Mouse (Mus musculus) CH12.LX (cell line): Measurements from ENCODE around the gene Zfp697. TPM values are rescaled to one million over a fixed set of nuclear protein-coding genes. Genes with fewer than 3 reads are reported as not detected.

Experiments
- DNase-seq: peaks from one replicate; pipeline ENCODE4 v3.0.0-alpha.2; 2013; ENCODE audit errors: extremely low read depth
- H3K27ac ChIP-seq: 2 replicates; pipeline ENCODE4 v1.5.1; 2012; ENCODE audit warnings: low read depth, mild to moderate bottlenecking, control low read depth, moderate library complexity; ENCODE audit not compliant: insufficient read depth
- H3K27me3 ChIP-seq: replicated peaks from 2 replicates; pipeline ENCODE3; 2012; ENCODE audit warnings: inconsistent platforms
- H3K36me3 ChIP-seq, 2 experiments: replicated peaks in 1 of 2; 2 replicates each; pipeline versions ENCODE3 to v1.6.1; 2012; ENCODE audit warnings: inconsistent platforms in 1 of 2, low read length in 1 of 2, mild to moderate bottlenecking in 1 of 2, mixed read lengths in 1 of 2, moderate library complexity in 1 of 2; ENCODE audit not compliant: control insufficient read depth in 1 of 2, insufficient read depth in 1 of 2
- H3K4me1 ChIP-seq, 2 experiments: 2 replicates each; pipeline ENCODE4 v1.6.1; 2012; ENCODE audit warnings: inconsistent platforms in 1 of 2, moderate library complexity in 1 of 2; ENCODE audit not compliant: insufficient read depth in 2 of 2, control insufficient read depth in 1 of 2
- H3K4me2 ChIP-seq: 2 replicates; pipeline ENCODE4 v1.6.1; 2012; ENCODE audit warnings: low read depth, mild to moderate bottlenecking, control low read depth; ENCODE audit not compliant: poor library complexity, insufficient read depth, severe bottlenecking
- H3K4me3 ChIP-seq, 3 experiments: fragments of 150-350 bp in 1 of 3; sonication (generic) in 1 of 3; replicated peaks in 1 of 3; 2 replicates each; pipeline versions ENCODE3 to v1.5.1; 2011 to 2012; ENCODE audit warnings: low read depth in 2 of 3, low read length in 2 of 3, mild to moderate bottlenecking in 2 of 3, moderate library complexity in 2 of 3, control low read depth in 1 of 3, improper control_type of control experiment in 1 of 3, inconsistent platforms in 1 of 3, mixed read lengths in 1 of 3; ENCODE audit not compliant: poor library complexity in 1 of 3
- H3K79me2 ChIP-seq: replicated peaks from 2 replicates; pipeline ENCODE4 v1.6.1; 2012; ENCODE audit warnings: mild to moderate bottlenecking, moderate library complexity; ENCODE audit not compliant: control insufficient read depth, poor library complexity, insufficient read depth, severe bottlenecking; ENCODE audit errors: extremely low read depth
- H3K9ac ChIP-seq: 2 replicates; pipeline ENCODE4 v1.6.1; 2012; ENCODE audit warnings: low read depth, mild to moderate bottlenecking, control low read depth, moderate library complexity; ENCODE audit not compliant: insufficient read depth
- H3K9me3 ChIP-seq: replicated peaks from 2 replicates; pipeline ENCODE3; 2012; ENCODE audit warnings: low read length, inconsistent platforms, mixed read lengths
- BHLHE40 ChIP-seq: IDR thresholded peaks from 2 replicates; pipeline ENCODE4 v1.6.1; 2011; ENCODE audit warnings: mild to moderate bottlenecking, low read depth, low read length, improper control_type of control experiment
- E2F4 ChIP-seq: IDR thresholded peaks from 2 replicates; pipeline ENCODE4 v1.6.1; 2011; ENCODE audit warnings: low read depth, low read length, improper control_type of control experiment; ENCODE audit not compliant: insufficient replicate concordance
- ELF1 ChIP-seq: IDR thresholded peaks from 2 replicates; pipeline ENCODE4 v1.6.1; 2014; ENCODE audit warnings: low read depth, mild to moderate bottlenecking, inconsistent platforms, low read length, improper control_type of control experiment
- EP300 ChIP-seq: IDR thresholded peaks from 2 replicates; pipeline ENCODE4 v1.6.1; 2011; ENCODE audit warnings: low read length, improper control_type of control experiment
- GABPA ChIP-seq: IDR thresholded peaks from 2 replicates; pipeline ENCODE4 v1.6.1; 2012; ENCODE audit warnings: low read depth, low read length, improper control_type of control experiment, inconsistent platforms; ENCODE audit not compliant: insufficient replicate concordance
- JUN ChIP-seq: IDR thresholded peaks from 2 replicates; pipeline ENCODE4 v1.6.1; 2011; ENCODE audit warnings: low read depth, mild to moderate bottlenecking, low read length, improper control_type of control experiment, moderate library complexity; ENCODE audit not compliant: insufficient read depth
- MAFK ChIP-seq: IDR thresholded peaks from 2 replicates; pipeline ENCODE4 v1.6.1; 2011; ENCODE audit warnings: low read length, improper control_type of control experiment; ENCODE audit not compliant: insufficient replicate concordance
- MAX ChIP-seq: IDR thresholded peaks from 2 replicates; pipeline ENCODE4 v1.6.1; 2011; ENCODE audit warnings: low read length, improper control_type of control experiment
- MEF2A ChIP-seq: IDR thresholded peaks from 2 replicates; pipeline ENCODE4 v1.6.1; 2014; ENCODE audit warnings: low read depth, mild to moderate bottlenecking, inconsistent platforms, low read length, improper control_type of control experiment, borderline replicate concordance
- MXI1 ChIP-seq: IDR thresholded peaks from 2 replicates; pipeline ENCODE4 v1.6.1; 2011; ENCODE audit warnings: mild to moderate bottlenecking, low read depth, low read length, improper control_type of control experiment
- NELFE ChIP-seq: IDR thresholded peaks from 2 replicates; pipeline ENCODE4 v1.6.1; 2011; ENCODE audit warnings: low read depth, low read length, improper control_type of control experiment
- PAX5 ChIP-seq: IDR thresholded peaks from 2 replicates; pipeline ENCODE4 v1.6.1; 2012; ENCODE audit warnings: low read length, inconsistent platforms, mixed read lengths
- POLR2AphosphoS2 ChIP-seq: IDR thresholded peaks from 2 replicates; pipeline ENCODE4 v1.6.1; 2011; ENCODE audit warnings: low read depth, low read length, improper control_type of control experiment
- RAD21 ChIP-seq: IDR thresholded peaks from 2 replicates; pipeline ENCODE4 v1.6.1; 2011; ENCODE audit warnings: low read depth, mild to moderate bottlenecking, low read length, improper control_type of control experiment, moderate library complexity
- RCOR1 ChIP-seq: conservative IDR thresholded peaks from 2 replicates; pipeline ENCODE4 v1.6.1; 2012; ENCODE audit warnings: low read depth, mild to moderate bottlenecking, inconsistent platforms, low read length, improper control_type of control experiment
- TBP ChIP-seq: conservative IDR thresholded peaks from 2 replicates; pipeline ENCODE4 v1.6.1; 2011; ENCODE audit warnings: low read depth, low read length, improper control_type of control experiment
- UBTF ChIP-seq: IDR thresholded peaks from 2 replicates; pipeline ENCODE4 v1.6.1; 2012; ENCODE audit warnings: low read depth, mild to moderate bottlenecking, inconsistent platforms, low read length, improper control_type of control experiment, moderate library complexity
- USF1 ChIP-seq: IDR thresholded peaks from 2 replicates; pipeline ENCODE4 v1.6.1; 2014; ENCODE audit warnings: low read depth, mild to moderate bottlenecking, inconsistent platforms, low read length, improper control_type of control experiment
- USF2 ChIP-seq: conservative IDR thresholded peaks from 2 replicates; pipeline ENCODE4 v1.6.1; 2011; ENCODE audit warnings: low read depth, low read length, improper control_type of control experiment
- ZKSCAN1 ChIP-seq: IDR thresholded peaks from 2 replicates; pipeline ENCODE4 v1.6.1; 2012; ENCODE audit warnings: low read depth, inconsistent platforms, low read length, improper control_type of control experiment, borderline replicate concordance
- ZMIZ1 ChIP-seq: IDR thresholded peaks from 2 replicates; pipeline ENCODE4 v1.6.1; 2012; ENCODE audit warnings: low read depth, mild to moderate bottlenecking, inconsistent platforms, low read length, improper control_type of control experiment
- ZNF384 ChIP-seq: IDR thresholded peaks from 2 replicates; pipeline ENCODE4 v1.6.1; 2012; ENCODE audit warnings: low read depth, low read length, improper control_type of control experiment, inconsistent platforms
- dilution Hi-C: fragments of 300-500 bp; cut with MboI; formaldehyde crosslinking; loops from 2 replicates; pipeline ENCODE4 v1.14.3; 2020; ENCODE audit warnings: low sequenced_read_pairs; ENCODE audit not compliant: extremely low pct_unique_long_range_greater_than_20kb, extremely low pct_ligation_motif_present
- in situ Hi-C: fragments of 300-500 bp; cut with MboI; formaldehyde crosslinking; loops from 3 replicates; pipeline ENCODE4 v1.14.3; 2019; ENCODE audit warnings: low sequenced_read_pairs, low pct_ligation_motif_present, low pct_unique_long_range_greater_than_20kb, mixed read lengths
- polyA plus RNA-seq: library from polyadenylated mRNA; unstranded; fragments of >175 nt; gene quantifications from 2 replicates; pipeline ENCODE4 v1.2.1, GENCODE M21; 2012; ENCODE audit warnings: low read depth; ENCODE audit not compliant: insufficient read length
- total RNA-seq, 2 experiments: library from RNA; depleted of rRNA; stranded (reverse); fragments of 300-350 nt in 1 of 2; fragments of >200 nt in 1 of 2; gene quantifications; 2 replicates each; pipeline ENCODE4 v1.2.3; 2012 to 2014

Zfp697 gene
- total and polyA plus RNA-seq, 3 experiments: not detected

DNA sequence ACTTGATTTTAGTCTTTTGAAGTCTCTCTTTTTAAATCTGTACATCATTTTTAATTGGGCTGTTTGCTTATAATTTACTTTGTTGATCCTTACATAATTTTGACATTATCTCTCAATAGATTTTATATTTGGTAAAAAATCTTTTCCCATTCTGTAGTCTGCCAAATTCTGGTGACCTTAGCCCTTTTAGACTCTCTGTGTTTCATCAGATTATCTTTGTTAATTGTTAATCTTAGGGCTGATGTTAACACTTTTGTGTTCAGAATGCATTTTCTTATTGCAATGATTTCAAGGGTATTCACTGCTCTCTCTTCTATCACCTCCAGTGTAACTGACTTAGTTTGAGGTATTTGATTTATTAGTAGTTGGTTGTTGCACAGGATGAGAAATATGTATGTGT is 338.5 kb downstream of the Zfp697 start:
- Histone ChIP-seq H3K9me3 (no peaks in the 10 kb centered on the region), H3K79me2 (no peaks in the 10 kb centered on the region), H3K36me3 (no peaks in the 10 kb centered on the region), H3K4me2 (no peak overlapping the region), H3K27ac (no peak overlapping the region), H3K4me1 (no peaks in the 10 kb centered on the region), H3K4me3 (no peak overlapping the region), H3K9ac (no peak overlapping the region), H3K27me3 (peaks cover 11% of the 10 kb centered on the region)
- DNase-seq: no peak
- in situ Hi-C loops: no loop called here
- no peak for TF ChIP-seq RAD21
- TF ChIP-seq UBTF: no peak
- no peak for TF ChIP-seq E2F4
- no peak for TF ChIP-seq ZKSCAN1
- no peak for TF ChIP-seq EP300
- no peak for TF ChIP-seq POLR2AphosphoS2
- no peak for TF ChIP-seq PAX5
- TF ChIP-seq MXI1: no peak
- TF ChIP-seq USF2: no peak
- TF ChIP-seq JUN: no peak
- dilution Hi-C loops: no loop called here

DNA sequence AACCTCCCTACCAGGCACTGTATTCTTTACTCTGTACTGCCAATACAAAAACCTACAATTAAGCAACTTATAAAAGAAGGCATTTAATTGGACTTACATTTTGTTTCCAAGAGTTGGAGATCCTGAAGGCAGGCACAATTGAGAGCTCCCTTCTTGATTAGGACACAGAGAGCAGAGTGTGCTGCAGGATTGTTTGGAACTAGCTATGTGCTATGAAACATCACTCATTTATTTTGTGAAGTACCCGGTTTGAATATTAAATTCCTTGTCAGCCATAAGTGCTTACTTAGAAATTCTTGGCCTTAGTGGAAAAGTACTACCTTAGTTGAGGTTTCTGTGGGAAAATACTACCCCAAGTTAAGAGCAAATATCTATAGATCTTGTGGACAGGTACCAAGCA is 342.1 kb downstream of the Zfp697 start, which contains the start of gene Hsd3b2:
Gene Hsd3b2, minus strand, starts transcription at position 168 of the 400 bp plus-strand sequence.
- Histone ChIP-seq H3K4me2 (no peak within 1 kb of the TSS), H3K9ac (no peak within 1 kb of the TSS), H3K36me3 (no peaks in the 10 kb centered on the region), H3K27ac (no peak within 1 kb of the TSS), H3K4me3 (no peak within 1 kb of the TSS), H3K27me3 (peaks cover 15% of the 10 kb centered on the region), H3K79me2 (no peaks in the 10 kb centered on the region)
- in situ Hi-C loops (no loop called here), dilution Hi-C loops (no loop called here)
- TF ChIP-seq MAFK: no peak
- TF ChIP-seq USF1: no peak
- no peak for TF ChIP-seq ZMIZ1
- TF ChIP-seq ZNF384: no peak
- TF ChIP-seq MAX: no peak
- TF ChIP-seq TBP: no peak
- TF ChIP-seq BHLHE40: no peak
- no peak for TF ChIP-seq ELF1
- no peak for TF ChIP-seq RAD21
- TF ChIP-seq GABPA: no peak
- TF ChIP-seq RCOR1: no peak
- no peak for TF ChIP-seq MXI1
- no peak for TF ChIP-seq NELFE
- TF ChIP-seq EP300: no peak
- no peak for TF ChIP-seq MEF2A
- no peak for TF ChIP-seq JUN
- TF ChIP-seq, all 38 proteins: peak for 0
- no peaks in the 10 kb centered on the region for H3K9me3 ChIP-seq
- DNase-seq: no peak
- H3K4me1 ChIP-seq: no peaks in the 10 kb centered on the region
